Mouse (Mus musculus) 3134 (cell line): ENCODE data around the gene Ntn4.

Experiments
- DNase-seq: peaks from one replicate; pipeline ENCODE4 v3.0.0-alpha.2; 2011; ENCODE audit warnings: low spot score; ENCODE audit not compliant: insufficient read length; ENCODE audit errors: extremely low read depth

Ntn4 gene

GRCm38 (mm10) chr10:93771931-93772465, 131.5 kb downstream of the Ntn4 start:
- DNase-seq, result no peak

GRCm38 (mm10) chr10:93772492-93772891, 132.0 kb downstream of the Ntn4 start:
- DNase-seq, result no peak

GRCm38 (mm10) chr10:93776731-93777151, 136.3 kb downstream of the Ntn4 start:
- no peak for DNase-seq

DNA sequence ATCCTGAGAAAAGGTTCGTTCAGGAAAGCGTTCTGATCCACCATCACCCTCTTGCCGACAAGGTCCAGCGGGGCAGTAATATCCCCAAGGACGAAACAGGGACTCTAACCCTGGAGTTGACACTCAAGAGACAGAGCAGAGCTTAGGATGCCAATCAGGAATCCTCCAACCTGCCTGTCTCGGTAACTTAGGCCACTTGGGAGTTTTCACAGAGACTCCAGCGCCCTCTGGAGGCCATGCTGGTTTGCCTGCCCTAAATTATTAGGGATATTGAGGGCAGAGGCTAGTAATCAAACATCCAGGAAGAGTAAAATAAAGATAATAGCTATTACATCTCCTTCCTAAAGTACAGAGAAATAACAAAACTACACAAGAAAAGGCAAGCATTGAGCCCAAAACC, 136.9 kb downstream of the Ntn4 start:
- no peak for DNase-seq

DNA sequence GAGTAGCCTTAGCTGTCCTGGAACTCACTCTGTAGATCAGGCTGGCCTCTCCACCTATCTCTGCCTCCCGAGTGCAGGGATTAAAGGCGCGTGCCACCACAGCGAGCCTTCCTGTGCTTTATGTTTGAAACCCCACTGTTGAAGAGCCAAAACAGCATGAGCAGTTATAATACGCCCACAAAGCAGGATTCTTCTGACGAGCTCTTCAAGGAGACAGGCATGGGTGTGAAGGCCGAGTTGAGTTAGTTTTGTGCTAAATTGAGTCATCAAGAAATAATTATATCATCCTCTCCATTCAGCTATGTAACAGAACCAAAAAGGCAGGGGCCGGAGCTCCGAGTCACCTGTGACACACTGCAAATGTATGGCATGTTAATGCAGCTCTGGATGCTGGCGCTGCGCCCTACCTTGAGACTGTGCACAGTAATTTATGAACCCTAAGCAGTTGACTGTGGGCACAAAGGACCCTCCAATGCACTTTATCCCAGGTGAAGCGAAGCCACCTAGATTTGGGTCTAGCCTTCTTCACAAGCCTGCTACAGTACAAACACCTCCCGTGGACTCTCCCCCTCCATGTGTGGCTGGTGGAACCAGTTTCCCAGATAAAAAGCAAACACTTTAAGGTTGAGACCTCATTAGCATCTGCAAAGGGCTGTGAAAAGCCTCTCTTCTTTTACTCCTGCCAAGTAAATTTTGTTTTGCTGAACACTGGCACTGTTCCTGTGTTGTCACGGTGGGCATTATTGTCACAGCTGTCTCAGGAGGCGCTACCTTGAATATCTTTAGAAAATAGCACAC, 142.9 kb downstream of the Ntn4 start:
- peak; percentile 30 for DNase-seq
